Mouse (Mus musculus) forebrain, embryonic 14.5 days (tissue): ENCODE data around the gene Hfm1. TPM values are rescaled to one million over a fixed set of nuclear protein-coding genes. Genes with fewer than 3 reads are reported as not detected.

Experiments
- ATAC-seq: fragments of 200-750 bp; cut with Nextera tagmentation; 2 replicates; pipeline ENCODE4 v1.8.0; 2017; ENCODE audit warnings: mild to moderate bottlenecking, moderate library complexity
- DNase-seq: peaks from one replicate; pipeline ENCODE4 v3.0.0-alpha.2; 2015; ENCODE audit warnings: low spot score
- H3K27ac ChIP-seq: fragments of 300-500 bp; sonication (generic); 2 replicates; pipeline ENCODE4 v1.5.1; 2014; ENCODE audit warnings: low read depth, mild to moderate bottlenecking, control low read depth, low read length, moderate library complexity
- H3K27me3 ChIP-seq: fragments of 300-500 bp; sonication (generic); replicated peaks from 2 replicates; pipeline ENCODE4 v1.6.1; 2014; ENCODE audit warnings: low read length, control low read depth, mixed read lengths; ENCODE audit not compliant: control insufficient read depth, insufficient read depth
- H3K36me3 ChIP-seq: fragments of 300-500 bp; sonication (generic); 2 replicates; pipeline ENCODE4 v1.6.1; 2014; ENCODE audit warnings: low read length, control low read depth; ENCODE audit not compliant: control insufficient read depth, insufficient read depth
- H3K4me1 ChIP-seq: fragments of 300-500 bp; sonication (generic); 2 replicates; pipeline ENCODE4 v1.6.1; 2014; ENCODE audit warnings: antibody characterized with exemption, low read length, control low read depth; ENCODE audit not compliant: control insufficient read depth, insufficient read depth
- H3K4me2 ChIP-seq: fragments of 300-500 bp; sonication (generic); 2 replicates; pipeline ENCODE4 v1.6.1; 2014; ENCODE audit warnings: mild to moderate bottlenecking, control low read depth, low read length
- H3K4me3 ChIP-seq: fragments of 300-500 bp; sonication (generic); 2 replicates; pipeline ENCODE4 v1.5.1; 2014; ENCODE audit warnings: low read depth, low read length, control low read depth
- H3K9ac ChIP-seq: fragments of 300-500 bp; sonication (generic); 2 replicates; pipeline ENCODE4 v1.6.1; 2014; ENCODE audit warnings: mild to moderate bottlenecking, low read length, control low read depth, moderate library complexity
- H3K9me3 ChIP-seq: fragments of 300-500 bp; sonication (generic); replicated peaks from 2 replicates; pipeline ENCODE4 v1.6.1; 2016; ENCODE audit warnings: low read length, control low read depth, mixed read lengths; ENCODE audit not compliant: control insufficient read depth
- WGBS: fragments of 180-500 bp; shearing (Covaris S2); extraction: QIAGEN DNeasy Blood & Tissue Kit; methylation state at CpG from one replicate; pipeline ENCODE4 v1.1.7; 2014; 5-methylcytosine and 5-hydroxymethylcytosine counted together
- polyA plus RNA-seq: library from polyadenylated mRNA; unstranded; fragments of >200 nt; fragmentation: Nextera tagmentation; extraction: Ambion mirVana; gene quantifications from 2 replicates; pipeline ENCODE4 v1.2.1, GENCODE M21; 2014

The Hfm1 gene
- polyA plus RNA-seq, 1 experiment from 2014 or later: 4.2 TPM

DNA sequence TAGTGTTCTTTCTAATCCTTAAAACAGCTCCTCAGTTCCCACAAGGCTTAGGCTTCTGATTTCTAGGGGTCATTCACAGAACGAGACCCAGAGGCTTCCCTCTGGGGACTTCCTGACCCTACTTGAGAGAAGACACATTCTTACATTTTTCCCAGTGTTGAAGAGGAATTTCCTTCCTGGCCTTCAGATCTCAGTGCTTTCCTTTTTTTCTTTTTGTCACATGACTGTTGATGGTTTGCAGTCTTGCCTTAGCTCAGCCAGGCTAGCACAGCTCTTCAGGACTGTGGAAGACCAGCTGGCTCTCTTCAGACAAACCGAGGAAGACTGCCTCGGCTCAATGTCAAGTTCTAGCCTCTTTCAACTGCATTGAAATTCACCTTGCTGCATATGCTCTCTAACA lies 30.3 kb upstream of the Hfm1 start:
- no peak for ATAC-seq
- WGBS: 84% methylated on average over 3 of the region's 3 CpGs
- H3K9me3 ChIP-seq: no peaks in the 10 kb centered on the region

GRCm38 (mm10) chr5:106948683-106949082 lies 22.6 kb upstream of the Hfm1 start:
- H3K27ac ChIP-seq: no peak overlapping the region
- no peaks in the 10 kb centered on the region for H3K27me3 ChIP-seq
- no peaks in the 10 kb centered on the region for H3K4me1 ChIP-seq
- no peak overlapping the region for H3K4me2 ChIP-seq
- no peak for DNase-seq
- no peak overlapping the region for H3K4me3 ChIP-seq
- ATAC-seq: no peak
- no peaks in the 10 kb centered on the region for H3K9me3 ChIP-seq
- 95% methylated on average over 6 of the region's 6 CpGs for WGBS
- H3K9ac ChIP-seq: no peak overlapping the region
- no peaks in the 10 kb centered on the region for H3K36me3 ChIP-seq

More for the DNA sequence above, 30.3 kb upstream of the Hfm1 start:
- H3K4me3 ChIP-seq: no peak overlapping the region
- DNase-seq: no peak
- no peaks in the 10 kb centered on the region for H3K36me3 ChIP-seq
- no peak overlapping the region for H3K9ac ChIP-seq
- H3K27ac ChIP-seq: no peak overlapping the region
- no peaks in the 10 kb centered on the region for H3K27me3 ChIP-seq
- H3K4me2 ChIP-seq: no peak overlapping the region
- H3K4me1 ChIP-seq: no peaks in the 10 kb centered on the region

- Histone ChIP-seq H3K27me3 (no peaks in the 10 kb centered on the region), H3K4me1 (no peaks in the 10 kb centered on the region), H3K9ac (no peak overlapping the region), H3K4me2 (no peak overlapping the region), H3K9me3 (no peaks in the 10 kb centered on the region), H3K4me3 (no peak overlapping the region), H3K36me3 (no peaks in the 10 kb centered on the region), H3K27ac (no peak overlapping the region)
- 81% methylated on average over 4 of the region's 4 CpGs for WGBS
- ATAC-seq: no peak
- no peak for DNase-seq
Measured at GRCm38 (mm10) chr5:106946342-106946741, 20.2 kb upstream of the Hfm1 start.

DNA sequence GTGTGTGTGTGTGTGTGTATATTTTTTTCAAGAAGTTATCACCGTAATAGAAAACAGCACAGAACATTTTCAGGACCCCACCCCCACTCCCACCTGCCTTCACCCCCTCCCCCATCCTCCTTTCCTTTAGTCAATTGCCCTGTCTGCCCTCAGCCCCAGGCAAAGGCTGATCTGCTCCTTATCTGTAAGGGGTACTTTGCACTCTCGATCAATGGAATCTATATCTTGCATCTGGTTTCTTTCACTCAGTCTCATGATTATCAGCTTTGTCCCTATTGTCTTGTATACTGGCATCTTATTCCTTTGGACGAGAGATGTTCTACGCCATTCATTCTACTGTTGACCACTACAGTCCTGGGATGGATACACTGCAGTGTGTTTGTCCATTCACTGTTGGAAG lies 1.9 kb upstream of the Hfm1 start:
- Histone ChIP-seq H3K27ac (no peak overlapping the region), H3K9ac (no peak overlapping the region), H3K4me1 (no peaks in the 10 kb centered on the region), H3K4me3 (no peak overlapping the region), H3K4me2 (no peak overlapping the region), H3K9me3 (no peaks in the 10 kb centered on the region), H3K36me3 (no peaks in the 10 kb centered on the region), H3K27me3 (no peaks in the 10 kb centered on the region)
- no peak for ATAC-seq
- 87% methylated on average over 4 of the region's 4 CpGs for WGBS
- DNase-seq: no peak

DNA sequence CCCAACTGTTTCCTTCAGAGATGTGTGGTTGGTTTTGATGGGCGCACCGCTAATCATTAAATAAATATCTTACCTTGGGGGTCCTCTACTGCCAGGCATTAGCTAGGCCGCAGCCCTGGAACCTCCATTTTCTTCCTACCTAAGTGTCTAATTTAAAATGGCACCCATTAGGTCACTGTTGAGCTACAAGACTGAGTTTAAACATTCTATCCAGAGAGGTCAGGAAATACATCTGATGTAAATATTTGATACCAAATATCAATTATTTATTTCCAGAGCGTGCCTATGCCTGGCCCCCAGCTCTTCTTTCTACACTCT lies 207 bp upstream of the Hfm1 start:
- 26% methylated on average over 4 of the region's 4 CpGs for WGBS
- DNase-seq (no peak), ATAC-seq (no peak)

DNA sequence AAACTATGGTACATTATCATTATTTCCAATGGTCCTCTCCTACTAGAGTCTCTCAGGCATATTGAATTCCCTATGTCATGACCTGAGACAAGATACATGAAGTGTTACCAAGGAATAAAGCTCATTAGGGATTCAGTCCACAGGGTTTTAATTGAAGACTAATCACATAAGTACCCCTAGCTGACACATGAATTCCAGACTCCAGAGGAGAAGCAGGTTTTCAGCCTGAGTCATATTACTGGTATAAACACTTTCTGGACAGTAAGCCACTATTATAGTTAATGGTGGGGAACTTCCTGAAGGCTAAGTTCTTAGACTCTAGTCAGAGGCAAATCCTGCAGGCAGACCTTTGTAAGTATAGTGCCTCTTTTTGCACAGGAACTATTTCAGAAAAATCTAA lies 6.8 kb downstream of the Hfm1 start:
- ATAC-seq: no peak
- no peak for DNase-seq
- no peak overlapping the region for H3K4me2 ChIP-seq

More for the DNA sequence above, 207 bp upstream of the Hfm1 start:
- Histone ChIP-seq H3K9me3 (no peaks in the 10 kb centered on the region), H3K36me3 (no peaks in the 10 kb centered on the region), H3K4me3 (peak overlapping the region; percentile 58), H3K27me3 (no peaks in the 10 kb centered on the region), H3K4me2 (peak overlapping the region; percentile 58), H3K4me1 (no peaks in the 10 kb centered on the region), H3K9ac (peak overlapping the region; percentile 82), H3K27ac (peak overlapping the region; percentile 80; the same call in 1 of the 2 replicates)

GRCm38 (mm10) chr5:106896879-106897278 lies 29.2 kb downstream of the Hfm1 start:
- Histone ChIP-seq H3K4me3 (no peak overlapping the region), H3K9ac (no peak overlapping the region), H3K27ac (no peak overlapping the region), H3K27me3 (no peaks in the 10 kb centered on the region), H3K36me3 (no peaks in the 10 kb centered on the region), H3K9me3 (no peaks in the 10 kb centered on the region), H3K4me2 (no peak overlapping the region), H3K4me1 (no peaks in the 10 kb centered on the region)
- 75% methylated on average over 2 of the region's 2 CpGs for WGBS
- ATAC-seq (no peak), DNase-seq (no peak)

More for the DNA sequence above, 6.8 kb downstream of the Hfm1 start:
- H3K27ac ChIP-seq: no peak overlapping the region
- no peaks in the 10 kb centered on the region for H3K36me3 ChIP-seq
- H3K9ac ChIP-seq: no peak overlapping the region
- no peaks in the 10 kb centered on the region for H3K4me1 ChIP-seq
- H3K27me3 ChIP-seq: no peaks in the 10 kb centered on the region
- no peaks in the 10 kb centered on the region for H3K9me3 ChIP-seq
- no peak overlapping the region for H3K4me3 ChIP-seq

DNA sequence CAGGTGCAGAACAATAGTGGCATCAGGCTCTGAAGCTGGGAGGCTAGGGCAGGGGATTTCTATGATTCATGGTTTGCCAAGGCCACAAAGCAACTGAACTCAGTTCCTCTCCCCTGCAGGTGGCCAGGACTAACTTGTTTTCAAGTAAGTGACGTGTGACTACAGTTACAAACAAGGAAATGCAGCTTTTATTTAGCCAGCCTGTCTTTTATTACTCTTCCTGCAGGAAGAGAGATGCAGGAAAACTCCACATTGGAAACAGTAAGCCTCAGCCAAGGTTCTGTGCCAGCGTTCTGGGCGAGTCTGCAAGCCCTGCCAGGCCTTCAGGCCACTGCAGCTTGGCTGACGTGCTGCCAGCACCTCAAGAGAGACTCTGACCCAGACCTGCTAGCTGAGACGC lies 34.3 kb downstream of the Hfm1 start:
- Histone ChIP-seq H3K36me3 (no peaks in the 10 kb centered on the region), H3K9me3 (no peaks in the 10 kb centered on the region), H3K27ac (no peak overlapping the region), H3K27me3 (no peaks in the 10 kb centered on the region), H3K4me3 (no peak overlapping the region), H3K4me2 (no peak overlapping the region), H3K9ac (no peak overlapping the region), H3K4me1 (no peaks in the 10 kb centered on the region)
- WGBS: 16% methylated on average over 5 of the region's 5 CpGs
- no peak for ATAC-seq
- DNase-seq: peak; percentile 56

DNA sequence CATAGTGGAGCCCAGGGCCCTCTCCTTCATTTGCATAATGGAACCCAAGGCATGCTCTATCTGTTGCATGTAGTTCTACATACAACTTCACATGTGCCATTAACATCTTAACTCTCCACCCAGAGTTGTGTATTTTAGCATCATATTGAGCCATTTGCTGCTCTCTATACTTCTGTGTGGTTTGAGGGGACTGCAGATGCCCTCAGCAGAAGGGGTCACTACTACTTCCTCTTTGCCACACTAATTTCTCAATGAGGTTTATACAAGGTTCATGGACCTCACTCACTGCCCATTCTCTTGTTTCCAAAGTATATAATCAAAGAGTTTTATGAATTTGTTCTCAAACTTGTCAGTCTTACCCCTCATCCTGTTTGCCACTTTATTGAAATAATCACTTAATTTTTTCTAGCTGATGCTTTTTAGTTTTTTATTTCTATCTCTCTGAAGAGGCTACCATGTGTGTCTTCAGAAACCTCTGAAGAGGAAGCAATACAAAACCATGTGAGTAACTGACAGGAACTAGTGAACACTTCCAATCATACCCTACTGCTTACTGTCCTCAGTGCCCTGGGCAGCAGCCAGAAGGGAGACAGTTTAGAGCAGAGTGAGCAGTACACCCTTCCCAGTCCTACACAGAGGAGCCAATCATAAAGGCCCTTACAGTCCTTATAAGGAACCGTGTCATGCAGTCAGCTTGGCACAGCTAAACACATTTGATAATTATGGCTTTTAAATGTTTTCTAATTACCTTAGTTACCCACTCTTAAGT lies 38.6 kb downstream of the Hfm1 start:
- no peak overlapping the region for H3K4me3 ChIP-seq
- no peaks in the 10 kb centered on the region for H3K27me3 ChIP-seq
- H3K4me2 ChIP-seq: no peak overlapping the region
- no peaks in the 10 kb centered on the region for H3K9me3 ChIP-seq
- H3K36me3 ChIP-seq: no peaks in the 10 kb centered on the region
- no peaks in the 10 kb centered on the region for H3K4me1 ChIP-seq
- H3K9ac ChIP-seq: no peak overlapping the region
- WGBS: 51% methylated on average over 1 of the region's 1 CpGs
- ATAC-seq (no peak), DNase-seq (no peak)
- H3K27ac ChIP-seq: no peak overlapping the region
